Mouse (Mus musculus): ENCODE measurements around the gene Usp48. TPM values are rescaled to one million over a fixed set of nuclear protein-coding genes. Genes with fewer than 3 reads are reported as not detected.
A peak's percentile ranks its signal among the peaks of the same experiment; 100 is the strongest.

Usp48 gene
- polyA plus RNA-seq, 1 experiment from 2014 or later: 62.9 TPM

- peaks cover 7% of the 10 kb centered on the region; the same call in 1 of the 2 replicates for H3K4me1 ChIP-seq (ENCODE audit: insufficient read depth, low read length)
- no peaks in the 10 kb centered on the region for H3K9me3 ChIP-seq (ENCODE audit: low read length)
- H3K4me2 ChIP-seq (replicated peaks; ENCODE audit: low read depth, low read length): no peak overlapping the region
- H3K36me3 ChIP-seq (ENCODE audit: insufficient read depth, low read length): peaks cover 56% of the 10 kb centered on the region
- H3K27me3 ChIP-seq (ENCODE audit: insufficient read depth, low read length): no peaks in the 10 kb centered on the region
- no peak overlapping the region for H3K4me3 ChIP-seq (ENCODE audit: low read length)
- 98% methylated on average over 2 of the region's 2 CpGs for WGBS
- no peak for ATAC-seq (ENCODE audit: low FRiP score, low TSS enrichment)
- H3K27ac ChIP-seq (ENCODE audit: low read length): no peak overlapping the region
- no peak overlapping the region for H3K9ac ChIP-seq (replicated peaks; ENCODE audit: low read length)
Measured at GRCm38 (mm10) chr4:137607023-137607422, 13.5 kb downstream of the Usp48 start.

GRCm38 (mm10) chr4:137609281-137609680, 15.7 kb downstream of the Usp48 start:
- peaks cover 68% of the 10 kb centered on the region for H3K36me3 ChIP-seq (ENCODE audit: insufficient read depth, low read length)
- no peaks in the 10 kb centered on the region for H3K9me3 ChIP-seq (ENCODE audit: low read length)
- ATAC-seq (ENCODE audit: low FRiP score, low TSS enrichment): no peak
- H3K27ac ChIP-seq (ENCODE audit: low read length): no peak overlapping the region
- no peak overlapping the region for H3K4me3 ChIP-seq (ENCODE audit: low read length)
- no peak overlapping the region for H3K9ac ChIP-seq (replicated peaks; ENCODE audit: low read length)
- WGBS: 61% methylated on average over 7 of the region's 7 CpGs
- H3K4me2 ChIP-seq (replicated peaks; ENCODE audit: low read depth, low read length): no peak overlapping the region
- H3K27me3 ChIP-seq (ENCODE audit: insufficient read depth, low read length): no peaks in the 10 kb centered on the region
- H3K4me1 ChIP-seq (ENCODE audit: insufficient read depth, low read length): peaks cover 7% of the 10 kb centered on the region; the same call in 1 of the 2 replicates

- no peak overlapping the region for H3K9ac ChIP-seq (replicated peaks; ENCODE audit: low read length)
- no peak for ATAC-seq (ENCODE audit: low FRiP score, low TSS enrichment)
- WGBS: 69% methylated on average over 7 of the region's 7 CpGs
- H3K27ac ChIP-seq (ENCODE audit: low read length): 0 out of 2 replicates have a peak overlapping the region, but pooled peaks have one; percentile 36
- H3K4me1 ChIP-seq (ENCODE audit: insufficient read depth, low read length): peaks cover 7% of the 10 kb centered on the region; the same call in 1 of the 2 replicates
- H3K9me3 ChIP-seq (ENCODE audit: low read length): no peaks in the 10 kb centered on the region
- H3K4me2 ChIP-seq (replicated peaks; ENCODE audit: low read depth, low read length): no peak overlapping the region
- H3K4me3 ChIP-seq (ENCODE audit: low read length): no peak overlapping the region
- H3K27me3 ChIP-seq (ENCODE audit: insufficient read depth, low read length): no peaks in the 10 kb centered on the region
- peaks cover 71% of the 10 kb centered on the region for H3K36me3 ChIP-seq (ENCODE audit: insufficient read depth, low read length)
Measured at GRCm38 (mm10) chr4:137609702-137610101, 16.1 kb downstream of the Usp48 start.

- peak; percentile 31; the same call in 1 of the 2 replicates for ATAC-seq (ENCODE audit: low FRiP score, low TSS enrichment)
- Histone ChIP-seq H3K9ac (replicated peaks; ENCODE audit: low read length) (no peak overlapping the region), H3K27ac (ENCODE audit: low read length) (0 out of 2 replicates have a peak overlapping the region, but pooled peaks have one; percentile 36), H3K4me2 (replicated peaks; ENCODE audit: low read depth, low read length) (no peak overlapping the region), H3K27me3 (ENCODE audit: insufficient read depth, low read length) (no peaks in the 10 kb centered on the region), H3K4me1 (ENCODE audit: insufficient read depth, low read length) (peaks cover 7% of the 10 kb centered on the region; the same call in 1 of the 2 replicates), H3K36me3 (ENCODE audit: insufficient read depth, low read length) (peaks cover 69% of the 10 kb centered on the region), H3K4me3 (ENCODE audit: low read length) (no peak overlapping the region), H3K9me3 (ENCODE audit: low read length) (no peaks in the 10 kb centered on the region)
- WGBS: 53% methylated on average over 15 of the region's 15 CpGs
Measured at GRCm38 (mm10) chr4:137610256-137610655, 16.7 kb downstream of the Usp48 start.

- H3K9ac ChIP-seq (replicated peaks; ENCODE audit: low read length): no peak overlapping the region
- no peaks in the 10 kb centered on the region for H3K27me3 ChIP-seq (ENCODE audit: insufficient read depth, low read length)
- 91% methylated on average over 8 of the region's 8 CpGs for WGBS
- ATAC-seq (ENCODE audit: low FRiP score, low TSS enrichment): no peak
- H3K4me3 ChIP-seq (ENCODE audit: low read length): no peak overlapping the region
- peaks cover 64% of the 10 kb centered on the region for H3K36me3 ChIP-seq (ENCODE audit: insufficient read depth, low read length)
- H3K27ac ChIP-seq (ENCODE audit: low read length): no peak overlapping the region
- no peaks in the 10 kb centered on the region for H3K9me3 ChIP-seq (ENCODE audit: low read length)
- no peaks in the 10 kb centered on the region for H3K4me1 ChIP-seq (ENCODE audit: insufficient read depth, low read length)
- H3K4me2 ChIP-seq (replicated peaks; ENCODE audit: low read depth, low read length): no peak overlapping the region
Measured at GRCm38 (mm10) chr4:137622847-137623246, 29.3 kb downstream of the Usp48 start.

- ATAC-seq (ENCODE audit: low FRiP score, low TSS enrichment): no peak
- 51% methylated on average over 8 of the region's 8 CpGs for WGBS
- H3K36me3 ChIP-seq (ENCODE audit: insufficient read depth, low read length): peaks cover 56% of the 10 kb centered on the region
Measured at GRCm38 (mm10) chr4:137627476-137628235, 34.1 kb downstream of the Usp48 start.

GRCm38 (mm10) chr4:137628400-137628799, 34.8 kb downstream of the Usp48 start:
- no peaks in the 10 kb centered on the region for H3K27me3 ChIP-seq (ENCODE audit: insufficient read depth, low read length)
- H3K4me2 ChIP-seq (replicated peaks; ENCODE audit: low read depth, low read length): no peak overlapping the region
- no peak overlapping the region for H3K4me3 ChIP-seq (ENCODE audit: low read length)
- no peak overlapping the region for H3K27ac ChIP-seq (ENCODE audit: low read length)
- no peak for ATAC-seq (ENCODE audit: low FRiP score, low TSS enrichment)
- no peaks in the 10 kb centered on the region for H3K9me3 ChIP-seq (ENCODE audit: low read length)
- H3K4me1 ChIP-seq (ENCODE audit: insufficient read depth, low read length): no peaks in the 10 kb centered on the region
- WGBS: 77% methylated on average over 6 of the region's 6 CpGs
- no peak overlapping the region for H3K9ac ChIP-seq (replicated peaks; ENCODE audit: low read length)
- H3K36me3 ChIP-seq (ENCODE audit: insufficient read depth, low read length): peaks cover 56% of the 10 kb centered on the region

More at GRCm38 (mm10) chr4:137627476-137628235, 34.1 kb downstream of the Usp48 start:
- H3K4me2 ChIP-seq (replicated peaks; ENCODE audit: low read depth, low read length): no peak overlapping the region
- no peak overlapping the region for H3K9ac ChIP-seq (replicated peaks; ENCODE audit: low read length)
- H3K9me3 ChIP-seq (ENCODE audit: low read length): no peaks in the 10 kb centered on the region
- no peak overlapping the region for H3K27ac ChIP-seq (ENCODE audit: low read length)
- no peaks in the 10 kb centered on the region for H3K4me1 ChIP-seq (ENCODE audit: insufficient read depth, low read length)
- no peaks in the 10 kb centered on the region for H3K27me3 ChIP-seq (ENCODE audit: insufficient read depth, low read length)
- H3K4me3 ChIP-seq (ENCODE audit: low read length): no peak overlapping the region

- Histone ChIP-seq H3K27me3 (ENCODE audit: insufficient read depth, low read length) (no peaks in the 10 kb centered on the region), H3K4me3 (ENCODE audit: low read length) (no peak overlapping the region), H3K36me3 (ENCODE audit: insufficient read depth, low read length) (peaks cover 57% of the 10 kb centered on the region), H3K9me3 (ENCODE audit: low read length) (no peaks in the 10 kb centered on the region), H3K4me1 (ENCODE audit: insufficient read depth, low read length) (no peaks in the 10 kb centered on the region), H3K27ac (ENCODE audit: low read length) (no peak overlapping the region), H3K4me2 (replicated peaks; ENCODE audit: low read depth, low read length) (no peak overlapping the region), H3K9ac (replicated peaks; ENCODE audit: low read length) (no peak overlapping the region)
- 83% methylated on average over 7 of the region's 7 CpGs for WGBS
- no peak for ATAC-seq (ENCODE audit: low FRiP score, low TSS enrichment)
Measured at GRCm38 (mm10) chr4:137629354-137629753, 35.8 kb downstream of the Usp48 start.

GRCm38 (mm10) chr4:137630153-137630552, 36.6 kb downstream of the Usp48 start:
- ATAC-seq (ENCODE audit: low FRiP score, low TSS enrichment): no peak
- no peaks in the 10 kb centered on the region for H3K4me1 ChIP-seq (ENCODE audit: insufficient read depth, low read length)

GRCm38 (mm10) chr4:137631596-137631995, 38.0 kb downstream of the Usp48 start:
- H3K36me3 ChIP-seq (ENCODE audit: insufficient read depth, low read length): peaks cover 57% of the 10 kb centered on the region
- H3K4me3 ChIP-seq (ENCODE audit: low read length): no peak overlapping the region
- H3K4me1 ChIP-seq (ENCODE audit: insufficient read depth, low read length): no peaks in the 10 kb centered on the region
- H3K27me3 ChIP-seq (ENCODE audit: insufficient read depth, low read length): no peaks in the 10 kb centered on the region
- H3K9ac ChIP-seq (replicated peaks; ENCODE audit: low read length): no peak overlapping the region
- H3K4me2 ChIP-seq (replicated peaks; ENCODE audit: low read depth, low read length): no peak overlapping the region
- no peak overlapping the region for H3K27ac ChIP-seq (ENCODE audit: low read length)
- no peaks in the 10 kb centered on the region for H3K9me3 ChIP-seq (ENCODE audit: low read length)
- 83% methylated on average over 3 of the region's 3 CpGs for WGBS
- ATAC-seq (ENCODE audit: low FRiP score, low TSS enrichment): no peak

More at GRCm38 (mm10) chr4:137630153-137630552, 36.6 kb downstream of the Usp48 start:
- 77% methylated on average over 2 of the region's 2 CpGs for WGBS
- Histone ChIP-seq H3K27me3 (ENCODE audit: insufficient read depth, low read length) (no peaks in the 10 kb centered on the region), H3K4me2 (replicated peaks; ENCODE audit: low read depth, low read length) (no peak overlapping the region), H3K4me3 (ENCODE audit: low read length) (no peak overlapping the region), H3K27ac (ENCODE audit: low read length) (no peak overlapping the region), H3K36me3 (ENCODE audit: insufficient read depth, low read length) (peaks cover 56% of the 10 kb centered on the region), H3K9ac (replicated peaks; ENCODE audit: low read length) (no peak overlapping the region), H3K9me3 (ENCODE audit: low read length) (no peaks in the 10 kb centered on the region)
